18 mouse cellular contexts compared by ENCODE assay signal in genomic region chr2:133429369-133430062, GRCm38 (mm10).
DNase-seq lines count a peak whose midpoint lies in the region; ATAC-seq and TF ChIP-seq lines count a peak whose summit lies in the region.
"Had no signal": no experiment of that assay in that cellular context is flagged by ENCODE, and none has a peak within 500 bp of the region (broad histone marks: within the 10 kb centered on the region; RNA-seq: fewer than 3 reads in every experiment).

No protein-coding gene starts in this region.

- H3K27ac ChIP-seq in stomach, embryonic 15.5 days, result no peak overlapping the region
- H3K27ac ChIP-seq in stomach, postnatal 0 days (replicated peaks), result no peak overlapping the region
- peak overlapping the region; percentile 62 for H3K27ac ChIP-seq in liver, embryonic 14.5 days
- H3K27ac ChIP-seq: embryonic facial prominence, embryonic 15.5 days; gastrocnemius, adult 2 months; hindbrain, embryonic 13.5 days had no signal

- H3K4me1 ChIP-seq in stomach, embryonic 15.5 days, result no peaks in the 10 kb centered on the region
- H3K4me1 ChIP-seq in stomach, postnatal 0 days (replicated peaks; ENCODE audit: control insufficient read depth, insufficient read depth), result no peaks in the 10 kb centered on the region
- H3K4me1 ChIP-seq in liver, embryonic 14.5 days (replicated peaks; ENCODE audit: control insufficient read depth in 2 of 2, insufficient read depth in 2 of 2, low read length in 1 of 2), result peaks cover 66 to 72% of the 10 kb centered on the region in 2 experiments
- H3K4me1 ChIP-seq: hindbrain, embryonic 13.5 days had no signal

- H3K9me3 ChIP-seq in stomach, embryonic 15.5 days, result no peaks in the 10 kb centered on the region
- no peaks in the 10 kb centered on the region for H3K9me3 ChIP-seq in stomach, postnatal 0 days (ENCODE audit: control insufficient read depth, low read length)
- no peaks in the 10 kb centered on the region for H3K9me3 ChIP-seq in liver, embryonic 14.5 days (ENCODE audit: control insufficient read depth, low read length)
- H3K9me3 ChIP-seq: embryonic facial prominence, embryonic 15.5 days; hindbrain, embryonic 13.5 days had no signal

- no peak overlapping the region for H3K9ac ChIP-seq in stomach, embryonic 15.5 days
- H3K9ac ChIP-seq in stomach, postnatal 0 days (ENCODE audit: low read length), result no peak overlapping the region
- no peak overlapping the region for H3K9ac ChIP-seq in liver, embryonic 14.5 days (replicated peaks)
- H3K9ac ChIP-seq: embryonic facial prominence, embryonic 15.5 days; hindbrain, embryonic 13.5 days had no signal

- TF ChIP-seq CTCF in stomach, postnatal 0 days (IDR thresholded peaks at IDR 0.05; ENCODE audit: low read depth), result no peak
- TF ChIP-seq CTCF in liver, embryonic 14.5 days (IDR thresholded peaks at IDR 0.05; ENCODE audit: low read depth), result peak; percentile 15; the same call in 1 of the 2 replicates

- WGBS in stomach, embryonic 15.5 days, result 44% methylated on average over 2 of the region's 2 CpGs
- 56% methylated on average over 2 of the region's 2 CpGs for WGBS in stomach, postnatal 0 days
- WGBS in liver, embryonic 14.5 days (ENCODE audit: insufficient replicate concordance), result 4% methylated on average over 2 of the region's 2 CpGs

- intact Hi-C loops in heart, postnatal 10 days (cut with DNase I), result no loop called here
- intact Hi-C loops in left cerebral cortex, postnatal 4 days (cut with DNase I), result no loop called here

- peak; percentile 80 for DNase-seq in heart, adult 11 months
- no peak for DNase-seq in heart, postnatal 10 days
- no peak for DNase-seq in stomach, postnatal 0 days (ENCODE audit: low spot score)
- peak; percentile 61 to 66 (median 65) for DNase-seq in liver, embryonic 14.5 days (ENCODE audit: low read depth in 3 of 3, low spot score in 3 of 3)
- no peak for DNase-seq in left cerebral cortex, postnatal 4 days
- DNase-seq in right cerebral cortex, postnatal 36 days (ENCODE audit: low spot score in 2 of 2), result no peak
- DNase-seq in adrenal gland, adult 18-20 months (ENCODE audit: low spot score in 2 of 2), result no peak
- DNase-seq: cerebellum, adult 11 months; gastrocnemius, adult 2 months; kidney, adult 2 months; kidney, postnatal 4 days; lung, adult 2 months; retina, postnatal 1 day; thymus, postnatal 14 days had no signal

- peak; percentile 69; the same call in 1 of the 2 replicates for ATAC-seq in stomach, embryonic 15.5 days (ENCODE audit: insufficient read depth, low FRiP score, low read depth)
- no peak for ATAC-seq in stomach, postnatal 0 days (ENCODE audit: low FRiP score, low TSS enrichment)
- peak; percentile 86 for ATAC-seq in liver, embryonic 14.5 days (ENCODE audit: insufficient read depth)
- ATAC-seq: forebrain, embryonic 16.5 days had no signal

- H3K4me2 ChIP-seq in stomach, embryonic 15.5 days, result no peak overlapping the region
- no peak overlapping the region for H3K4me2 ChIP-seq in stomach, postnatal 0 days (replicated peaks; ENCODE audit: low read depth)
- H3K4me2 ChIP-seq in liver, embryonic 14.5 days (ENCODE audit: low read depth), result peak overlapping the region; percentile 55
- H3K4me2 ChIP-seq: embryonic facial prominence, embryonic 15.5 days; hindbrain, embryonic 13.5 days had no signal

- no peaks in the 10 kb centered on the region for H3K27me3 ChIP-seq in stomach, embryonic 15.5 days (replicated peaks)
- no peaks in the 10 kb centered on the region for H3K27me3 ChIP-seq in stomach, postnatal 0 days (ENCODE audit: control insufficient read depth, insufficient read depth, low read length)
- H3K27me3 ChIP-seq in liver, embryonic 14.5 days (ENCODE audit: control insufficient read depth, insufficient read depth, low read length), result no peaks in the 10 kb centered on the region
- H3K27me3 ChIP-seq: embryonic facial prominence, embryonic 15.5 days; hindbrain, embryonic 13.5 days had no signal

- no peak for TF ChIP-seq EP300 in stomach, postnatal 0 days (optimal IDR thresholded peaks at IDR 0.05)
- TF ChIP-seq EP300 in liver, embryonic 14.5 days (IDR thresholded peaks at IDR 0.05; ENCODE audit: low read depth), result peak; percentile 78

- H3K4me3 ChIP-seq in stomach, embryonic 15.5 days (replicated peaks), result no peak overlapping the region
- H3K4me3 ChIP-seq in stomach, postnatal 0 days (ENCODE audit: low read depth, low read length), result no peak overlapping the region
- H3K4me3 ChIP-seq in liver, embryonic 14.5 days (ENCODE audit: insufficient read depth in 1 of 2, low read depth in 2 of 2, low read length in 2 of 2), result no peak overlapping the region
- H3K4me3 ChIP-seq: embryonic facial prominence, embryonic 15.5 days; gastrocnemius, adult 2 months; hindbrain, embryonic 13.5 days had no signal

- no peaks in the 10 kb centered on the region for H3K36me3 ChIP-seq in stomach, embryonic 15.5 days
- H3K36me3 ChIP-seq in stomach, postnatal 0 days (ENCODE audit: control insufficient read depth, insufficient read depth, low read length), result no peaks in the 10 kb centered on the region
- H3K36me3 ChIP-seq in liver, embryonic 14.5 days (replicated peaks; ENCODE audit: control insufficient read depth, insufficient read depth, low read depth), result no peaks in the 10 kb centered on the region
- H3K36me3 ChIP-seq: embryonic facial prominence, embryonic 15.5 days; hindbrain, embryonic 13.5 days had no signal

Comparison
In these comparisons a context has a peak if more than half of its experiments do, and no peak if none do; other contexts are left out.
1. DNase-seq: peak in heart, adult 11 months (single experiment) and liver, embryonic 14.5 days (3 of 3); none in heart, postnatal 10 days (0 of 2), stomach, postnatal 0 days (single experiment), left cerebral cortex, postnatal 4 days (single experiment), right cerebral cortex, postnatal 36 days (0 of 2) and adrenal gland, adult 18-20 months (0 of 2).